Mouse (Mus musculus) kidney, postnatal 4 days (tissue): ENCODE results near the gene Atf6.

Source experiments
- DNase-seq, 2 experiments: peaks; one replicate each; pipeline ENCODE4 v3.0.0; 2021; ENCODE audit warnings: mixed read lengths in 2 of 2

Atf6 gene

DNA sequence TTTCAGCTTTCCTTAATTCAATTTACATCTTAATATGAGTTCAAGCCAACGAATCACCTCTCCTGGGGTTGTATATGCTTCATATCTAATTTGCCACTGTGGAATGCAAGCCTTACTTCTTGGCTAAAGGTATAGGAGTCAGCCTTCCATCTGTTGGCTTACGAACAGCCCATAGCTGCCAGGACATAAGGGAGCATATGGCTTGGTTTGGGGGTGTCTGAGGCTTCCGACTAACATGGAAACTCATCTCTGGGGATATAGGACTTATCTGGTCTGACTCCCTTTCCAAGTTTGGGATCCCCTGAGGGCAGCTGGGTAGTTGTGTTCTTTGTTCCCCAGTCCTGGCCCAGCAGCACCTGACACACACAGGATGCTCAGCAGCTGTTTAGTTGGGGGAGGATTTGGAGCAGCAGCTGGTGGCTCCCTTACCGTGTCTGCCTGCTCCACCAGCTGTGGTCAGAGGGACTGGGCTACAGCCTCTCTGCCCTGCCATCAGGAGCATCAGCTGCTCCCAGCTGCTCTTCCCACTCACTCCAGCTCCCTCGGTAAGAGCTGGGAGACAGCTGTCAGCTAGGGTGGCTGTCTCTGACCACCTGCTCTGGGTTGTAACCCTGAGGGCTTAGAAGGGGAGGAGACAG, 212.2 kb downstream of the Atf6 start:
- peak; percentile 49 to 57 for DNase-seq
